Mouse (Mus musculus) cerebellum, adult 2 months (tissue): ENCODE measurements around the gene Kif3c.

Experiments used
- CTCF ChIP-seq: fragments of 200-500 bp; IDR thresholded peaks from 2 replicates; pipeline ENCODE4 v1.5.1; 2011; ENCODE audit warnings: low read depth, mild to moderate bottlenecking, control low read depth, low read length, moderate library complexity, borderline replicate concordance; ENCODE audit not compliant: insufficient read depth
- POLR2A ChIP-seq: fragments of 200-500 bp; IDR thresholded peaks from 2 replicates; pipeline ENCODE4 v1.6.1; 2011; ENCODE audit warnings: low read length, control low read depth, borderline replicate concordance; ENCODE audit not compliant: insufficient read depth

DNA sequence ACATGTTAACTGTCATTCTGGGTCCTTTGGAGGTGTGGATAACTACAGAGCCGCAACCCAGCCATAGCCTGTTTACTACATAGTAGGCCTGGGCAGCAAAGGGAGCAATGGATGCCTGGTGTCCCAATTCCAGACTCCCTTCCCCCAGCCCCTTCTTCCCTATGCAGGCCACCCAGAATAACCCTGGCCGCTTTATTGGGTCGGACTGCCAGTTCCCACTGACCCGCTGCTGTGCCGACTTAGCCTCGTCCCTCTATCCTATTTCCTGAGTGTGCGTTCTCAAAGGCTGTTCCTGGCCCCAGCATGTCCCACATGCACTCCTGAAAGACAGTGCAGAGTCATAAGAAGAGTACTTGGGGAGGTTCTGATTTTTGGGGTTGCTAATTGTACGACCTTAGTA is 32.0 kb downstream of the Kif3c start:
- TF ChIP-seq CTCF, result no peak
- TF ChIP-seq POLR2A, result no peak
